Mouse (Mus musculus) midbrain, postnatal 0 days (tissue): ENCODE data around the gene Slc18b1. TPM values are rescaled to one million over a fixed set of nuclear protein-coding genes. Genes with fewer than 3 reads are reported as not detected.

ENCODE experiments used
- ATAC-seq: fragments of 200-750 bp; cut with Nextera tagmentation; 2 replicates; pipeline ENCODE4 v1.8.0; 2017; ENCODE audit warnings: moderate number of reproducible peaks, mild to moderate bottlenecking, moderate TSS enrichment, moderate library complexity; ENCODE audit not compliant: low FRiP score
- DNase-seq: peaks from one replicate; pipeline ENCODE4 v3.0.0-alpha.2; 2015; ENCODE audit warnings: low spot score
- H3K27ac ChIP-seq: fragments of 300-500 bp; sonication (generic); 2 replicates; pipeline ENCODE4 v1.5.1; 2014; ENCODE audit warnings: low read depth, mild to moderate bottlenecking, low read length, mixed read lengths
- H3K27me3 ChIP-seq: fragments of 300-500 bp; sonication (generic); 2 replicates; pipeline ENCODE4 v1.6.1; 2014; ENCODE audit warnings: low read length, control low read depth, mixed read lengths; ENCODE audit not compliant: insufficient read depth
- H3K36me3 ChIP-seq: fragments of 300-500 bp; sonication (generic); 2 replicates; pipeline ENCODE4 v1.6.1; 2014; ENCODE audit warnings: low read length, control low read depth, mixed read lengths; ENCODE audit not compliant: insufficient read depth
- H3K4me1 ChIP-seq: fragments of 300-500 bp; sonication (generic); 2 replicates; pipeline ENCODE4 v1.6.1; 2014; ENCODE audit warnings: mild to moderate bottlenecking, control low read depth, antibody characterized with exemption, low read length, mixed read lengths; ENCODE audit not compliant: insufficient read depth
- H3K4me2 ChIP-seq: fragments of 300-500 bp; sonication (generic); 2 replicates; pipeline ENCODE4 v1.6.1; 2014; ENCODE audit warnings: low read depth, mild to moderate bottlenecking, low read length, mixed read lengths; ENCODE audit not compliant: poor library complexity, severe bottlenecking
- H3K4me3 ChIP-seq: fragments of 300-500 bp; sonication (generic); 2 replicates; pipeline ENCODE4 v1.5.1; 2014; ENCODE audit warnings: low read depth, mild to moderate bottlenecking, low read length, moderate library complexity
- H3K9ac ChIP-seq: fragments of 300-500 bp; sonication (generic); replicated peaks from 2 replicates; pipeline ENCODE4 v1.6.1; 2014; ENCODE audit warnings: mild to moderate bottlenecking, low read length, moderate library complexity, mixed read lengths; ENCODE audit not compliant: poor library complexity, severe bottlenecking
- H3K9me3 ChIP-seq: fragments of 300-500 bp; sonication (generic); 2 replicates; pipeline ENCODE4 v1.6.1; 2016; ENCODE audit warnings: low read length, control low read depth
- CTCF ChIP-seq: IDR thresholded peaks from 2 replicates; pipeline ENCODE4 v1.5.1; 2016; ENCODE audit warnings: antibody characterized with exemption, mild to moderate bottlenecking
- WGBS: fragments of 180-500 bp; shearing (Covaris S2); extraction: QIAGEN DNeasy Blood & Tissue Kit; methylation state at CpG from one replicate; pipeline ENCODE4 v1.1.7; 2014; 5-methylcytosine and 5-hydroxymethylcytosine counted together
- polyA plus RNA-seq: library from polyadenylated mRNA; unstranded; fragments of >200 nt; fragmentation: Nextera tagmentation; extraction: Ambion mirVana; gene quantifications from 2 replicates; pipeline ENCODE4 v1.2.1, GENCODE M21; 2015
- total RNA-seq: library from RNA; depleted of rRNA; stranded (reverse); fragments of >200 nt; gene quantifications from 2 replicates; pipeline ENCODE4 v1.2.3, GENCODE M21; 2014; rRNA removed

The Slc18b1 gene
- total and polyA plus RNA-seq, 2 experiments from 2014 or later, result 12.4 to 13.7 TPM

- ATAC-seq (no peak), DNase-seq (peak; percentile 3)
- Histone ChIP-seq H3K36me3 (no peaks in the 10 kb centered on the region), H3K4me2 (no peak overlapping the region), H3K27ac (no peak overlapping the region), H3K27me3 (no peaks in the 10 kb centered on the region), H3K9me3 (no peaks in the 10 kb centered on the region), H3K4me1 (no peaks in the 10 kb centered on the region), H3K9ac (no peak overlapping the region), H3K4me3 (no peak overlapping the region)
- 85% methylated on average over 9 of the region's 9 CpGs for WGBS
- TF ChIP-seq CTCF, result no peak
Observed at GRCm38 (mm10) chr10:23864362-23865312, 67.9 kb downstream of the Slc18b1 start.

Other genes with a start within 250 kb of the Slc18b1 start
- 1,859 and 2,007 TPM in 2 replicates for gene Rps12, start 9.7 kb upstream of the Slc18b1 start, total RNA-seq
- gene Rps12, start 9.7 kb upstream of the Slc18b1 start, polyA plus RNA-seq, result 108 and 142 TPM in 2 replicates
- gene Vnn3, start 54.5 kb downstream of the Slc18b1 start, total RNA-seq, result not detected in 2 replicates
- 0.09 TPM in 1 of 2 replicates, not detected in the other for gene Vnn3, start 54.5 kb downstream of the Slc18b1 start, polyA plus RNA-seq
- gene Vnn1, start 97.7 kb downstream of the Slc18b1 start, total RNA-seq, result 0.28 TPM in 1 of 2 replicates, not detected in the other
- 0.67 and 0.83 TPM in 2 replicates for gene Vnn1, start 97.7 kb downstream of the Slc18b1 start, polyA plus RNA-seq
- not detected in 2 replicates for gene Taar1, start 123.4 kb downstream of the Slc18b1 start, total RNA-seq
- gene Taar1, start 123.4 kb downstream of the Slc18b1 start, polyA plus RNA-seq, result not detected in 2 replicates
- not detected in 2 replicates for gene Taar2, start 141.6 kb downstream of the Slc18b1 start, total RNA-seq
- gene Taar2, start 141.6 kb downstream of the Slc18b1 start, polyA plus RNA-seq, result not detected in 2 replicates
- not detected in 2 replicates for gene Taar3, start 152.6 kb downstream of the Slc18b1 start, total RNA-seq
- not detected in 2 replicates for gene Taar3, start 152.6 kb downstream of the Slc18b1 start, polyA plus RNA-seq
- not detected in 2 replicates for gene Taar4, start 163.5 kb downstream of the Slc18b1 start, total RNA-seq
- 0.15 TPM in 1 of 2 replicates, not detected in the other for gene Taar4, start 163.5 kb downstream of the Slc18b1 start, polyA plus RNA-seq
- gene Taar5, start 173.7 kb downstream of the Slc18b1 start, total RNA-seq, result not detected in 2 replicates
- not detected in 2 replicates for gene Taar5, start 173.7 kb downstream of the Slc18b1 start, polyA plus RNA-seq
- not detected in 2 replicates for gene Taar6, start 188.7 kb downstream of the Slc18b1 start, total RNA-seq
- not detected in 2 replicates for gene Taar6, start 188.7 kb downstream of the Slc18b1 start, polyA plus RNA-seq
- not detected in 2 replicates for gene Taar7a, start 196.5 kb downstream of the Slc18b1 start, total RNA-seq
- gene Taar7a, start 196.5 kb downstream of the Slc18b1 start, polyA plus RNA-seq, result not detected in 2 replicates
- not detected in 2 replicates for gene Taar7b, start 203.0 kb downstream of the Slc18b1 start, total RNA-seq
- not detected in 2 replicates for gene Taar7b, start 203.0 kb downstream of the Slc18b1 start, polyA plus RNA-seq
- gene Taar7d, start 230.2 kb downstream of the Slc18b1 start, total RNA-seq, result not detected in 2 replicates
- gene Taar7d, start 230.2 kb downstream of the Slc18b1 start, polyA plus RNA-seq, result not detected in 2 replicates
- gene Taar7e, start 240.6 kb downstream of the Slc18b1 start, total RNA-seq, result not detected in 2 replicates
- not detected in 2 replicates for gene Taar7e, start 240.6 kb downstream of the Slc18b1 start, polyA plus RNA-seq